In the genomic region with DNA sequence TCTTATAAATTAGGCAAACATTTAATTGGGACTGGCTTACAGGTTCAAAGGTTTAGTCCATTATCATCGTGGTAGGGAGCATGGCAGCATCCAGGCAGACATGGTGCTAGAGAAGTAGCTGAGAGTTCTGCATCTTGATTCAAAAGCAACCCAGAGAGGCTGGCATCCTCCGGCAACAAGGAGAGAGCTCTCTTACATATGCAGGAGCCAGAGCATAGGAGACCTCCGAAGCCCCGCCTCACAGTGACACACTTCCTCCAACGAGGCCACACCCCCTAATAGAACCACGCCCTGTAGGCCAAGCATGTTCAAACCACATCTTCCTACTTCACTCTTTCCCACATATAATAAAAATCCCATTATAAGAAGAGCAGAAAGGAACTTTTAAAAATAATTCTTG, we compare ENCODE assay signal across 8 mouse cellular contexts.
DNase-seq lines count a peak whose midpoint lies in the region; ATAC-seq lines count a peak whose summit lies in the region.

No protein-coding gene starts in this region.

- H3K27me3 ChIP-seq in forebrain, embryonic 14.5 days (replicated peaks; ENCODE audit: control insufficient read depth, insufficient read depth, low read length) = no peaks in the 10 kb centered on the region
- no peaks in the 10 kb centered on the region for H3K27me3 ChIP-seq in limb, embryonic 12.5 days

- DNase-seq in adrenal gland, postnatal 10 days = peak; percentile 19
- no peak for DNase-seq in adrenal gland, postnatal 4 days (ENCODE audit: low spot score in 2 of 2)
- DNase-seq in A20 (ENCODE audit: low read depth, low spot score) = peak; percentile 85
- no peak for DNase-seq in forebrain, embryonic 14.5 days (ENCODE audit: low spot score)
- peak; percentile 32 for DNase-seq in yolk sac, embryonic 10.5 days (ENCODE audit: low spot score)
- DNase-seq in spleen, adult 18-20 months = no peak
- no peak for DNase-seq in cerebellum, postnatal 4 days (ENCODE audit: low spot score in 2 of 2)

- 0 out of 2 replicates have a peak, but pooled peaks cover 4% of the 10 kb centered on the region for H3K9me3 ChIP-seq in forebrain, embryonic 14.5 days (replicated peaks; ENCODE audit: control insufficient read depth, low read length)
- H3K9me3 ChIP-seq in limb, embryonic 12.5 days = peaks cover 7% of the 10 kb centered on the region; the same call in 1 of the 2 replicates

- H3K4me2 ChIP-seq in forebrain, embryonic 14.5 days (ENCODE audit: low read length) = peak overlapping the region; percentile 26
- peak overlapping the region; percentile 38 for H3K4me2 ChIP-seq in limb, embryonic 12.5 days

- no peaks in the 10 kb centered on the region for H3K36me3 ChIP-seq in forebrain, embryonic 14.5 days (ENCODE audit: control insufficient read depth, insufficient read depth, low read length)
- H3K36me3 ChIP-seq in limb, embryonic 12.5 days = no peaks in the 10 kb centered on the region

- peak overlapping the region; percentile 4; the same call in 1 of the 2 replicates for H3K4me3 ChIP-seq in forebrain, embryonic 14.5 days (ENCODE audit: low read depth, low read length)
- H3K4me3 ChIP-seq in limb, embryonic 12.5 days (replicated peaks) = peak overlapping the region; percentile 19

- H3K9ac ChIP-seq in forebrain, embryonic 14.5 days (ENCODE audit: low read length) = no peak overlapping the region
- H3K9ac ChIP-seq in limb, embryonic 12.5 days (replicated peaks) = no peak overlapping the region

- no peak overlapping the region for H3K27ac ChIP-seq in forebrain, embryonic 14.5 days (ENCODE audit: low read depth, low read length)
- no peak overlapping the region for H3K27ac ChIP-seq in limb, embryonic 12.5 days

- H3K4me1 ChIP-seq in forebrain, embryonic 14.5 days (ENCODE audit: control insufficient read depth, insufficient read depth, low read length) = no peaks in the 10 kb centered on the region
- no peaks in the 10 kb centered on the region for H3K4me1 ChIP-seq in limb, embryonic 12.5 days (replicated peaks)

- WGBS in forebrain, embryonic 14.5 days = 54% methylated on average over 6 of the region's 6 CpGs
- 60% methylated on average over 6 of the region's 6 CpGs for WGBS in limb, embryonic 12.5 days

- ATAC-seq in forebrain, embryonic 14.5 days = peak; percentile 57; the same call in 1 of the 2 replicates
- ATAC-seq in limb, embryonic 12.5 days (ENCODE audit: insufficient number of reproducible peaks, insufficient read depth, low FRiP score, low TSS enrichment, low read depth) = no peak

Comparison
In these comparisons a context has a peak if more than half of its experiments do, and no peak if none do; other contexts are left out.
1. DNase-seq: peak in adrenal gland, postnatal 10 days (single experiment), A20 (single experiment) and yolk sac, embryonic 10.5 days (single experiment); none in adrenal gland, postnatal 4 days (0 of 2), forebrain, embryonic 14.5 days (single experiment), spleen, adult 18-20 months (0 of 2) and cerebellum, postnatal 4 days (0 of 2).